Mouse (Mus musculus): ENCODE results near the gene Olfr788. TPM values are rescaled to one million over a fixed set of nuclear protein-coding genes. Genes with fewer than 3 reads are reported as not detected.

The Olfr788 gene
- total and polyA plus RNA-seq, 2 experiments, result not detected

DNA sequence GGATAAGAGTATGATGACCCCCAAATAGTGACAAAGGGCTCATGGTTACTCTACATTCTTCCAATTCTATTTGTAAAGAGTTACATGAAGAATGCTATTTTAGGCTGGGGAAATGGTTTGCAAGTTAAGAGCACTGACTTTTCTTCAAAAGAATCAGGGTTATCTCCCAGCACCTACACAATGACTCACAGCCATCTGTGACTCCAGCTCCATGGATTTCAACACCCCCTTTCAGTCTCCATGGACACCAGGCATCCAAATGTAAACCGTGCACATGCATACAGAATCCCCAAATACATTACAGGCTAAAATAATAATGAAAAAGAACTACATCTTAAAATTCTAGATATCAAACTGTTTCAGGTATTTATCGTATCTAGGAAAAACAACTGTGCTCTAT is 19.3 kb downstream of the Olfr788 start:
- DNase-seq (ENCODE audit: extremely low read depth, low read depth, low spot score), result no peak
- H3K4me3 ChIP-seq (ENCODE audit: insufficient read depth, low read depth, low read length), result no peak overlapping the region
- no peaks in the 10 kb centered on the region for H3K79me2 ChIP-seq (ENCODE audit: control insufficient read depth, insufficient read depth, low read length)
- no peak overlapping the region for H3K9ac ChIP-seq (ENCODE audit: low read depth, low read length)
- H3K4me1 ChIP-seq (ENCODE audit: control insufficient read depth, insufficient read depth, low read length), result no peaks in the 10 kb centered on the region
- H3K27me3 ChIP-seq (ENCODE audit: control insufficient read depth, insufficient read depth, low read length), result no peaks in the 10 kb centered on the region
- 75% methylated on average over 2 of the region's 2 CpGs for WGBS
- H3K36me3 ChIP-seq (ENCODE audit: control insufficient read depth, insufficient read depth, low read length), result no peaks in the 10 kb centered on the region
- TF ChIP-seq POLR2A (IDR thresholded peaks at IDR 0.05; ENCODE audit: extremely low read depth, insufficient read depth, low read length) (no peak), CTCF (IDR thresholded peaks at IDR 0.05; ENCODE audit: low read depth, low read length) (no peak)
- H3K27ac ChIP-seq (replicated peaks; ENCODE audit: insufficient read depth, low read depth, low read length), result no peak overlapping the region

DNA sequence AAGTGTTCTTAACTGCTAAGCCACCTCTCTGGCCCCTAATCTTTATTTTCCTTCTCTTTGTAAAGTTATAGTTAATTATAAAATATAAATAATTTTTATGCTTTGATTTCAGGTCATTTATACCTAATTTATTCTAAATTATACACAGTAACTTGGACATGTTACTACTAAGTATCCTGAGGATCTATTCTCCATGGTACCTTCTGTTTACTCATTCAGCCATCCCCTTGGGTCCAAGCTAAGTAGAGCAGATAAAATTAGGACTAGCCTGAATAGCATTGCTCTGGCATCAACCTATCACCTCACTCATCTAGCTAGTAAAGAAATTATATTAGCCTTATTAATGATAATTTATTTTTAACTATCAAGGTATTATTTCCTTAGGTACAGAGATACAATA is 27.4 kb downstream of the Olfr788 start, which contains the start of gene Olfr790:
Olfr790 (plus strand) TSS at position 301 of the 400 bp plus-strand sequence.
- no peak within 1 kb of the TSS for H3K9ac ChIP-seq (ENCODE audit: low read depth, low read length)
- H3K27me3 ChIP-seq (ENCODE audit: control insufficient read depth, insufficient read depth, low read length), result no peaks in the 10 kb centered on the region

DNA sequence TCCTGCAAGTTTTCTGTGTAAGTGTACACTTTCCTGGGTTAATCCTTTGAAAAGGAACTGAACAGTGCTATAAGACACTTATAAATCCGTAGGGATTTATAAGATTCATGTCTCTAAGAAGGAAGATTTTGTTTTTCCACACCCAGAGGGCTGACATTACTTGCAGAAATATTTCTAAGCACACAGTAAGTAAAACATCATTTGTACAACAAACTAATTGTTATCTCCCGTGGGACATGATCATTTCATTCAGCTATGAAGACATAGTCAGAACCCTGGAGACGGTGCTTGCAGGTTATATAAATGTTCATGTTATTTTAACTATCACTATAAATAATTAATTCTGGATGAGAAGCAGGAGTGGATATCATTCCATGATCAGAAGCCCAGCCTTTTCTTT is 50.7 kb downstream of the Olfr788 start, which contains the start of gene Olfr791:
Olfr791 (plus strand) TSS at position 301 of the 400 bp plus-strand sequence.
- 62% methylated on average over 3 of the region's 3 CpGs for WGBS
- no peak for DNase-seq (ENCODE audit: extremely low read depth, low read depth, low spot score)

More for the DNA sequence above, 27.4 kb downstream of the Olfr788 start, which contains the start of gene Olfr790:
- Histone ChIP-seq H3K4me1 (ENCODE audit: control insufficient read depth, insufficient read depth, low read length) (no peaks in the 10 kb centered on the region), H3K36me3 (ENCODE audit: control insufficient read depth, insufficient read depth, low read length) (no peaks in the 10 kb centered on the region), H3K27ac (replicated peaks; ENCODE audit: insufficient read depth, low read depth, low read length) (no peak within 1 kb of the TSS), H3K4me3 (ENCODE audit: insufficient read depth, low read depth, low read length) (no peak within 1 kb of the TSS), H3K79me2 (ENCODE audit: control insufficient read depth, insufficient read depth, low read length) (no peaks in the 10 kb centered on the region)
- no peak for DNase-seq (ENCODE audit: extremely low read depth, low read depth, low spot score)
- TF ChIP-seq POLR2A (IDR thresholded peaks at IDR 0.05; ENCODE audit: extremely low read depth, insufficient read depth, low read length) (no peak), CTCF (IDR thresholded peaks at IDR 0.05; ENCODE audit: low read depth, low read length) (no peak)

More for the DNA sequence above, 50.7 kb downstream of the Olfr788 start, which contains the start of gene Olfr791:
- Histone ChIP-seq H3K4me1 (ENCODE audit: control insufficient read depth, insufficient read depth, low read length) (no peaks in the 10 kb centered on the region), H3K4me3 (ENCODE audit: insufficient read depth, low read depth, low read length) (no peak within 1 kb of the TSS), H3K79me2 (ENCODE audit: control insufficient read depth, insufficient read depth, low read length) (no peaks in the 10 kb centered on the region), H3K27me3 (ENCODE audit: control insufficient read depth, insufficient read depth, low read length) (no peaks in the 10 kb centered on the region), H3K27ac (replicated peaks; ENCODE audit: insufficient read depth, low read depth, low read length) (no peak within 1 kb of the TSS), H3K36me3 (ENCODE audit: control insufficient read depth, insufficient read depth, low read length) (no peaks in the 10 kb centered on the region), H3K9ac (ENCODE audit: low read depth, low read length) (no peak within 1 kb of the TSS)
- TF ChIP-seq POLR2A (IDR thresholded peaks at IDR 0.05; ENCODE audit: extremely low read depth, insufficient read depth, low read length) (no peak), CTCF (IDR thresholded peaks at IDR 0.05; ENCODE audit: low read depth, low read length) (no peak)

Other genes starting within 250 kb of the Olfr788 start
- not detected in 2 replicates for gene Olfr774, start 234.8 kb upstream of the Olfr788 start, total RNA-seq (2014; rRNA removed)
- gene Olfr774, start 234.8 kb upstream of the Olfr788 start, polyA plus RNA-seq (2012; rRNA removed), result not detected in 2 replicates
- not detected in 2 replicates for gene Olfr775, start 222.6 kb upstream of the Olfr788 start, total RNA-seq (2014; rRNA removed)
- not detected in 2 replicates for gene Olfr775, start 222.6 kb upstream of the Olfr788 start, polyA plus RNA-seq (2012; rRNA removed)
- gene Olfr776, start 211.9 kb upstream of the Olfr788 start, total RNA-seq (2014; rRNA removed), result not detected in 2 replicates
- not detected in 2 replicates for gene Olfr776, start 211.9 kb upstream of the Olfr788 start, polyA plus RNA-seq (2012; rRNA removed)
- not detected in 2 replicates for gene Olfr777, start 199.5 kb upstream of the Olfr788 start, total RNA-seq (2014; rRNA removed)
- not detected in 2 replicates for gene Olfr777, start 199.5 kb upstream of the Olfr788 start, polyA plus RNA-seq (2012; rRNA removed)
- gene Olfr780, start 152.9 kb upstream of the Olfr788 start, total RNA-seq (2014; rRNA removed), result not detected in 2 replicates
- not detected in 2 replicates for gene Olfr780, start 152.9 kb upstream of the Olfr788 start, polyA plus RNA-seq (2012; rRNA removed)
- gene Olfr781, start 142.1 kb upstream of the Olfr788 start, total RNA-seq (2014; rRNA removed), result not detected in 2 replicates
- gene Olfr781, start 142.1 kb upstream of the Olfr788 start, polyA plus RNA-seq (2012; rRNA removed), result not detected in 2 replicates
- not detected in 2 replicates for gene Olfr782, start 122.1 kb upstream of the Olfr788 start, total RNA-seq (2014; rRNA removed)
- not detected in 2 replicates for gene Olfr782, start 122.1 kb upstream of the Olfr788 start, polyA plus RNA-seq (2012; rRNA removed)
- 0.09 and 0.13 TPM in 2 replicates for gene Olfr784, start 86.9 kb upstream of the Olfr788 start, total RNA-seq (2014; rRNA removed)
- not detected in 2 replicates for gene Olfr784, start 86.9 kb upstream of the Olfr788 start, polyA plus RNA-seq (2012; rRNA removed)
- not detected in 2 replicates for gene Olfr785, start 65.6 kb upstream of the Olfr788 start, total RNA-seq (2014; rRNA removed)
- gene Olfr785, start 65.6 kb upstream of the Olfr788 start, polyA plus RNA-seq (2012; rRNA removed), result not detected in 2 replicates
- not detected in 2 replicates for gene Olfr786, start 43.7 kb upstream of the Olfr788 start, total RNA-seq (2014; rRNA removed)
- gene Olfr786, start 43.7 kb upstream of the Olfr788 start, polyA plus RNA-seq (2012; rRNA removed), result not detected in 2 replicates
- not detected in 2 replicates for gene Olfr787, start 9.1 kb upstream of the Olfr788 start, total RNA-seq (2014; rRNA removed)
- gene Olfr787, start 9.1 kb upstream of the Olfr788 start, polyA plus RNA-seq (2012; rRNA removed), result not detected in 2 replicates
- gene Olfr789, start 13.8 kb downstream of the Olfr788 start, total RNA-seq (2014; rRNA removed), result not detected in 2 replicates
- gene Olfr789, start 13.8 kb downstream of the Olfr788 start, polyA plus RNA-seq (2012; rRNA removed), result not detected in 2 replicates
- gene Olfr790, start 27.5 kb downstream of the Olfr788 start, total RNA-seq (2014; rRNA removed), result not detected in 2 replicates
- gene Olfr790, start 27.5 kb downstream of the Olfr788 start, polyA plus RNA-seq (2012; rRNA removed), result not detected in 2 replicates
- not detected in 2 replicates for gene Olfr791, start 50.8 kb downstream of the Olfr788 start, total RNA-seq (2014; rRNA removed)
- gene Olfr791, start 50.8 kb downstream of the Olfr788 start, polyA plus RNA-seq (2012; rRNA removed), result not detected in 2 replicates
- gene Olfr792, start 68.2 kb downstream of the Olfr788 start, total RNA-seq (2014; rRNA removed), result not detected in 2 replicates
- not detected in 2 replicates for gene Olfr792, start 68.2 kb downstream of the Olfr788 start, polyA plus RNA-seq (2012; rRNA removed)
- gene Olfr794, start 96.7 kb downstream of the Olfr788 start, total RNA-seq (2014; rRNA removed), result not detected in 2 replicates
- not detected in 2 replicates for gene Olfr794, start 96.7 kb downstream of the Olfr788 start, polyA plus RNA-seq (2012; rRNA removed)
- gene Olfr796, start 141.6 kb downstream of the Olfr788 start, total RNA-seq (2014; rRNA removed), result not detected in 2 replicates
- gene Olfr796, start 141.6 kb downstream of the Olfr788 start, polyA plus RNA-seq (2012; rRNA removed), result not detected in 2 replicates
- gene Olfr798, start 156.9 kb downstream of the Olfr788 start, total RNA-seq (2014; rRNA removed), result not detected in 2 replicates
- gene Olfr798, start 156.9 kb downstream of the Olfr788 start, polyA plus RNA-seq (2012; rRNA removed), result not detected in 2 replicates
- not detected in 2 replicates for gene Olfr799, start 166.5 kb downstream of the Olfr788 start, total RNA-seq (2014; rRNA removed)
- gene Olfr799, start 166.5 kb downstream of the Olfr788 start, polyA plus RNA-seq (2012; rRNA removed), result not detected in 2 replicates
- gene Olfr800, start 186.7 kb downstream of the Olfr788 start, total RNA-seq (2014; rRNA removed), result not detected in 2 replicates
- gene Olfr800, start 186.7 kb downstream of the Olfr788 start, polyA plus RNA-seq (2012; rRNA removed), result not detected in 2 replicates
- not detected in 2 replicates for gene Olfr801, start 202.9 kb downstream of the Olfr788 start, total RNA-seq (2014; rRNA removed)
- not detected in 2 replicates for gene Olfr801, start 202.9 kb downstream of the Olfr788 start, polyA plus RNA-seq (2012; rRNA removed)
- not detected in 2 replicates for gene Olfr802, start 217.2 kb downstream of the Olfr788 start, total RNA-seq (2014; rRNA removed)
- not detected in 2 replicates for gene Olfr802, start 217.2 kb downstream of the Olfr788 start, polyA plus RNA-seq (2012; rRNA removed)
- gene Olfr803, start 223.3 kb downstream of the Olfr788 start, total RNA-seq (2014; rRNA removed), result not detected in 2 replicates
- gene Olfr803, start 223.3 kb downstream of the Olfr788 start, polyA plus RNA-seq (2012; rRNA removed), result not detected in 2 replicates
- not detected in 2 replicates for gene Olfr804, start 232.2 kb downstream of the Olfr788 start, total RNA-seq (2014; rRNA removed)
- gene Olfr804, start 232.2 kb downstream of the Olfr788 start, polyA plus RNA-seq (2012; rRNA removed), result not detected in 2 replicates

Data from liver, adult 2 months (tissue).